Mouse (Mus musculus) ES-E14 (cell line): ENCODE data around the gene Pak1.

ENCODE experiments used
- CHD2 ChIP-seq: IDR thresholded peaks from 2 replicates; pipeline ENCODE4 v1.6.1; 2014; ENCODE audit warnings: mild to moderate bottlenecking, low read depth, low read length, inconsistent platforms
- ZC3H11A ChIP-seq: IDR thresholded peaks from 2 replicates; pipeline ENCODE4 v1.6.1; 2012; ENCODE audit warnings: low read depth, mild to moderate bottlenecking, inconsistent platforms, low read length, borderline replicate concordance
- ZNF384 ChIP-seq: IDR thresholded peaks from 2 replicates; pipeline ENCODE4 v1.6.1; 2012; ENCODE audit warnings: low read depth, low read length, inconsistent platforms

DNA sequence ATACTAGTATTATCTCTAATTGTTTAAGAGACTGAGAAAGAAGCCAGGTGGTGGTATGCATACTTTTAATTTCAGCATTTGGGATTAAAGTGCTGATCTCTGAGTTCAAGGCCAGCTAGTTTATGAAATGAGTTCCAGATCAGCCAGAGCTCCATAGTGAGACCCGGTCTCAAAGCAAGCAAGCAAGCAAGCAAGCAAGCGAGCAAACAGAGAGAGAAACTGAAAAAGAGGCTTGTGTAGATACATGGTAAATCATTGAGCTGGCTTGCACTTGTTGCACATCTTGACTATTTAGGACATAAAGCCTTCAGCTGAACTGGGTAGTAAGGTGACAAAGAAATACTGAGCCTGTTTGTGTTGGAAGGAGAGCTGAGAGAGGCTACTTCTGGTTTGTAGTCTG, 44.6 kb downstream of the Pak1 start:
- TF ChIP-seq ZNF384: no peak
- TF ChIP-seq ZC3H11A: no peak
- TF ChIP-seq CHD2: no peak
